Mouse (Mus musculus): Measurements from ENCODE around the gene Hnrnpu. TPM values are rescaled to one million over a fixed set of nuclear protein-coding genes. Genes with fewer than 3 reads are reported as not detected.

The Hnrnpu gene
- 419 and 430 TPM in 2 replicates for total RNA-seq (2021)
- long read RNA-seq, experiment 1, full-length matches to known transcripts: 480 of 531 reads
- long read RNA-seq, experiment 1, partial matches to known transcripts: 25 of 531 reads
- long read RNA-seq, experiment 1, other reads (novel, unspliced or antisense): 26 of 531 reads
- long read RNA-seq, experiment 2, full-length matches to known transcripts: 333 of 375 reads
- long read RNA-seq, experiment 2, partial matches to known transcripts: 19 of 375 reads
- long read RNA-seq, experiment 2, other reads (novel, unspliced or antisense): 23 of 375 reads

- DNase-seq: peak; percentile 98
Measured at GRCm38 (mm10) chr1:178337551-178338317, at the start of gene Hnrnpu. Hnrnpu (minus strand) TSS chr1:178337797.

- DNase-seq: no peak
Measured at GRCm38 (mm10) chr1:178382165-178382564, 44.6 kb upstream of the Hnrnpu start.

DNA sequence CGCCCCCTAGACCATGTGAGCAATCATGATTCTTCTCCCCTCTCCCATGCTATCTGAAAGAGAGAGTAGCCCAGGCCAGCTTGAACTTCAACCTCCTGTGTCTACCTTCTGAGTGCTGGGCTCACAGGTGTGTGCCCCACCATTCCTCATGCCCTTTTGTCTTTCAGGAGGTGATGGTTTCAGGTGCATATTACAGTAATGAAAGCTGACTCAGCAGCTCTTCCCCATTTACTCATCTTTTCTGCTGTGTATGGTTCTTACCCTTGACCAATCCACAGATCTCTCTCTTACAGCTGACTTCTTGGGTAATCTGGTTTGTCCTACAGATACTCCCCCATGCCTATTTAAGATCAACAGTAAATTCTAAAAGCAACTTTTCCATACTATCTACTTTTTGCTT lies 41.6 kb upstream of the Hnrnpu start:
- DNase-seq: no peak

DNA sequence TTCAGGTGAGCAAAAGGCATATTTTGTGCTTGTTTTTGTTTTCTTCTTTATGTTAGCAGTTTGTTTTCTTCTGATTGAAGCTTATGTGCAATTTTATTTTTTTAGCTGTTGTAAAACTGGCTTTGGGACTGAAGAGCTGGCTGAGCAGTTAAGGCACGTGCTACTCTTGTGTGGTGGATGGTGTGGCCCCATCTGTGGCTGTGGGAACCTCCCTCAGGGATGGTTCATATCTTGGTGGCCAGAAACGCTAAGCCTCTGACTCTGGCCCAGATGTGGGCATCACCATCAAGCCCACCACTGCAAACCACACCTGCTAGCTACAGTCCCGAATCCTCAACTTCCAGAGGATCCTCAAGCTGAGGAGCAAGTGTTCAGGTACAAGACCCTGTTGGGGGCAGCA lies 40.5 kb upstream of the Hnrnpu start:
- no peak for DNase-seq

DNA sequence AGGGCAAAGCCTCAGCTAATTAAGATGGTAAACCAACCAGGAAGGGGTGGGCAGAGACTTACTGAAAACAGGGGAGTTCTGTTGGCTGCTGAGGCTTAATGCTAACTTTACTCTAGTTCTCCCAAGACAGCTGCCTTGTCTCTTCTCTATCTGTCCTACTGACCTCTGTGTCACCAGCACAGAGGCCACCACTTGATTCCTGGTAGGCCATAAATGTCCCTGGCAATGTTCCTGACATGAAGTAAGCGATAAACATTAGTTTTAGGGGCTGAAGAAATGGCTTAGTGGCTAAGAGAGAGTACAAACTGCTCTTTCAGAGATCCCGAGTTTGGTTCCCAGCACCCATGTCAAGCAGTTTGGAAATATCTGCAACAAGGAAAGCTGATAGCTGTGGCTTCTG lies 39.3 kb upstream of the Hnrnpu start:
- DNase-seq: no peak

DNA sequence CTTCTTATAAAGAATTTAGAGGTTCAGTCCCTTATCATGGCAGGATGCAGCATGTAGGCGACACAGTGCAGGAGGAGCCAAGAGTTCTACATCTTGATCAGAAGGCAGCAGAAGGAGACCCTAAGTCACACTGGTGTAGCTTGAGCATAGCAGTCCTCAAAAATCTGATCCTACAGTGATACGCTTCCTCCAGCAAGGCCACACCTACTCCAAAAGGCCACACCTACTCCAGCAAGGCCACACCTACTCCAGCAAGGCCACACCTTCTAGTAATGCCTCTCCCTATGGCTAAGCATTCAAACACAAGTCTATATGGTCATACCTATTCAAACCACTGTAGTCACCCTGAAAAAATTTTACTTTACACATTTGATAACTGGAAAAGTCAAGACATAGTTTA lies 38.5 kb upstream of the Hnrnpu start:
- no peak for DNase-seq

GRCm38 (mm10) chr1:178375381-178375780 lies 37.8 kb upstream of the Hnrnpu start:
- DNase-seq: no peak

GRCm38 (mm10) chr1:178372681-178373080 lies 35.1 kb upstream of the Hnrnpu start:
- no peak for DNase-seq

DNA sequence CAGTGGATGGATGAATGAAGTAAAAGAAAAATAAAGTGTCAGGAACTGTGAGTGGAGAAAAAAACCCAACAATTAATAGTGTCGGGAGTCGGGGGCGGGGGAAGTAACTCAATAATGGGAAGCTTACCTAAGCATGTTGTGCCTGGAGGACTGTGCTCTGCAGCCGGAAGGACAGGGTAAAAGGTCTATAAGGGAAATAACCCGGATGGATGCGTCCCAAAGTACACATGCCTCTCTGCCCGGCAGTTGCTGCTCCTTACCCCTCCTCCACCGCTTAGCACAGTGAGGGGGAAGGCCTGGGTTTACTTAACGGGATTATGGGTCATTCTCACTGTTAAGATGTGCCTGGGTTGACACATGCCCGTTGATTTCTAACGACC lies 31.7 kb upstream of the Hnrnpu start:
- peak; percentile 73 for DNase-seq

- DNase-seq: peak; percentile 96
Measured at GRCm38 (mm10) chr1:178368548-178369271, 31.1 kb upstream of the Hnrnpu start.

- DNase-seq: peak; percentile 64
Measured at GRCm38 (mm10) chr1:178368121-178368520, 30.5 kb upstream of the Hnrnpu start.

- no peak for DNase-seq
Measured at GRCm38 (mm10) chr1:178365171-178365570, 27.6 kb upstream of the Hnrnpu start.

GRCm38 (mm10) chr1:178360702-178361101 lies 23.1 kb upstream of the Hnrnpu start:
- no peak for DNase-seq

DNA sequence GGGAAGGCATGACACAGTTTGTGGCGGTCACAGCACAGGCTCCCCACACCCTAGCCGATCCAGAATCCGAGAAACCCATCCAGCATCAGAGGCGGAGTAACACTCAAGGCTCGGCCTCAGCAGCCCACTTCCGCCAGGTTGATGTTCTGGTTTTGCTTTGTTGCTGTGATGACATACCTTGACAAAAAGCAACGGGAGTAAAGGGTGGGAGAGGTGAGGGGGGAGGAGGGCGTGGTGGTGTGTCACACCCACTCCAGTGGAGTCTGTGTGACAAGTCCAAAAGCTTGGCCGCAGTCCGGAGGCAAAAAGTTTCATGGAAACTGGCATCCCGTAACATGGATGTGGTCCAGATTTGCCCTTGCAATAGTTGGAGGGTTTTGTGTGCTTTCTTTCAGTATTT lies 22.7 kb upstream of the Hnrnpu start:
- DNase-seq: no peak

DNA sequence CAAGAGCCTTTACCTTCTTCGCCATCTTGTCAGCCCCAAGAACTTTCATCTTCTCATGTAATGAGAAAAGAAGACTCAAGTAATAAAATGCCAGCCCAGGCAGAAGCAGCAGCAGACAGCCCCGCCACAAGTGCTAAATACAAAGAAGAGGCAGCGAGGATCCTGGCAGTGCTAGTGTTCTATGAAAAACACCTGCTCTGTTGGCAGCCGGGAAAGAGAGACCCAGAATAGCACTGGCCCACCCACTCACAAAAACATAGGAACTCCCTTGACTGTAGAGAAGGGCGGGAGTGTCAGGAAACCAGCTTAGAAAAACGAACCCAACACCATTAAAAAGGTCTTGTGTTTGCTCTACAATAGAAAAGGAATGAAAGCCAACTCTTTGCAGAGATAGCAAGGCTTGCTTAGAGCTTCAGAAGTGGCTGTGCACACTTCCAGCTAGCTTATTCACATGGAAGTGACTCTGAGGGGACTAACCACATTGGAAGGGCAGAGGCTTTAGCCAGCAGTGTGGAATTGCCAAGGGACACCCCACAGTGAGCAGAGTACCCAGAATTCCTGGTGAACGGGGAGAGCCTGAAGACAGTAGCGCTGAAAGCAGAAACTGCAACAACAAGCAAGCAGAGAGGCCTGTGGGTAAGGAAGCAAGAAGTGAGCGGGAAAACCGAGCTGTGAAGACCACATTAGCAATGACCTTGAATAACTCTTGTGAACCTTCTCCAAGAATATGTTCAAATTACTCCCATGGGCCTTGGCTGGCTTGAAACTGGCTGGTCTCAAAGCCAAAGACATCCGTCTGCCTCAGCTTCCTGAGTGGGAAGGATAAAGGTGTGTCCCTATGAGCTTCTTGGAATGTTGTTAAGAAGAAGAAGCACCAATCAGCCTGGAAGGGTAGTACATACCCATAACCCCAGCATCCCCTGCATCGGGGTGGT lies 20.4 kb upstream of the Hnrnpu start:
- no peak for DNase-seq

- DNase-seq: peak; percentile 52
Measured at GRCm38 (mm10) chr1:178354576-178354975, 17.0 kb upstream of the Hnrnpu start.

DNA sequence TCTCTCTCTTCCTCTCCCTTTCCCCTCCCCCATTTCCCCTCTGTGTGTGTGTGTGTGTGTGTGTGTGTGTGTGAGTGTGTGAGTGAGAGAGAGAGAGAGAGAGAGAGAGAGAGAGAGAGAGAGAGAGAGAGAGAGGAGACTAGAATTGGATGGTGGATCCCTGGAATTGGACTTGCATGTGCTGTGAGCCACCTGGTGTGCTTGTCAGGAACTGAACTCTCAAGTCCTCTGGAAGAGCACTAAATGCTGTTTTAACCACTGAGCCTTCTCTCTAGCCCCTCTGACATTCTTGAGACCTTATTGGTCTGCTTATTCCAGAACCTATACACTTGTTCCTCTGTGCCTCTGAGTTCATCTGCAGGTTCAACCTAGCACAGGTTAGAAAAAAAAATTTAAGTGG lies 14.0 kb upstream of the Hnrnpu start:
- no peak for DNase-seq

GRCm38 (mm10) chr1:178350792-178351191 lies 13.2 kb upstream of the Hnrnpu start:
- DNase-seq: no peak

- peak; percentile 30 for DNase-seq
Measured at GRCm38 (mm10) chr1:178344071-178344805, 6.6 kb upstream of the Hnrnpu start.

DNA sequence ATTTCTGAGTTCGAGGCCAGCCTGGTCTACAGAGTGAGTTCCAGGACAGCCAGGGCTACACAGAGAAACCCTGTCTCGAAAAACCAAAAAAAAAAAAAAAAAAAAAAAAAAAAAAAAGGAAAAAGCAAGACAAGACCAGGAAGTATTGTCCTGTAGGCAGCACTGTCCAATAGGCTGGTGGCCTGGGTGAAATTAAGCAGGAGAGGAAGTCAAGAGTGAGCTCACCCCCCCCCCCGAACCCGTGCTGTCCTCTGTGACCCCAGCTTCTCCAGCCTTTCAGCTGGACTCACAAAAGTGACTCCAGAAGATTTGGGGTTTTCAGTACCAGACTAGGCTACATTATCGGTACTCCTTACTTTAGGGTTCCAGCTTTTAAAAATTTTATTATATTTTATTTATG lies 5.0 kb upstream of the Hnrnpu start:
- DNase-seq: no peak

- DNase-seq: no peak
Measured at GRCm38 (mm10) chr1:178342063-178342462, 4.5 kb upstream of the Hnrnpu start.

Measured in adrenal gland, postnatal 14 days (tissue).